Mouse (Mus musculus) stomach, embryonic 15.5 days (tissue): ENCODE results near the gene Yars2. TPM values are rescaled to one million over a fixed set of nuclear protein-coding genes. Genes with fewer than 3 reads are reported as not detected.

Experiments
- ATAC-seq: fragments of 200-750 bp; cut with Nextera tagmentation; 2 replicates; pipeline ENCODE4 v1.8.0; 2017; ENCODE audit warnings: low read depth, moderate number of reproducible peaks, moderate TSS enrichment; ENCODE audit not compliant: insufficient read depth, low FRiP score
- H3K27ac ChIP-seq: fragments of 300-500 bp; sonication (generic); 2 replicates; pipeline ENCODE4 v1.5.1; 2015; ENCODE audit warnings: mild to moderate bottlenecking, inconsistent platforms
- H3K27me3 ChIP-seq: fragments of 300-500 bp; sonication (generic); replicated peaks from 2 replicates; pipeline ENCODE4 v1.6.1; 2015; ENCODE audit warnings: inconsistent platforms
- H3K36me3 ChIP-seq: fragments of 300-500 bp; sonication (generic); 2 replicates; pipeline ENCODE4 v1.6.1; 2015; ENCODE audit warnings: inconsistent platforms
- H3K4me1 ChIP-seq: fragments of 300-500 bp; sonication (generic); 2 replicates; pipeline ENCODE4 v1.6.1; 2015; ENCODE audit warnings: inconsistent platforms
- H3K4me2 ChIP-seq: fragments of 300-500 bp; sonication (generic); 2 replicates; pipeline ENCODE4 v1.6.1; 2015; ENCODE audit warnings: mild to moderate bottlenecking, inconsistent platforms
- H3K4me3 ChIP-seq: fragments of 300-500 bp; sonication (generic); replicated peaks from 2 replicates; pipeline ENCODE4 v1.5.1; 2015; ENCODE audit warnings: inconsistent platforms
- H3K9ac ChIP-seq: fragments of 300-500 bp; sonication (generic); 2 replicates; pipeline ENCODE4 v1.6.1; 2015; ENCODE audit warnings: inconsistent platforms
- H3K9me3 ChIP-seq: fragments of 300-500 bp; sonication (generic); 2 replicates; pipeline ENCODE4 v1.6.1; 2016; ENCODE audit warnings: inconsistent platforms
- WGBS: fragments of 180-500 bp; shearing (Covaris S2); methylation state at CpG from one replicate; pipeline ENCODE4 v1.1.7; 2015; 5-methylcytosine and 5-hydroxymethylcytosine counted together
- polyA plus RNA-seq: library from polyadenylated mRNA; unstranded; fragments of >200 nt; fragmentation: Nextera tagmentation; extraction: Ambion mirVana; gene quantifications from 2 replicates; pipeline ENCODE4 v1.2.1, GENCODE M21; 2015

The Yars2 gene
- polyA plus RNA-seq = 42.0 and 46.6 TPM in 2 replicates

DNA sequence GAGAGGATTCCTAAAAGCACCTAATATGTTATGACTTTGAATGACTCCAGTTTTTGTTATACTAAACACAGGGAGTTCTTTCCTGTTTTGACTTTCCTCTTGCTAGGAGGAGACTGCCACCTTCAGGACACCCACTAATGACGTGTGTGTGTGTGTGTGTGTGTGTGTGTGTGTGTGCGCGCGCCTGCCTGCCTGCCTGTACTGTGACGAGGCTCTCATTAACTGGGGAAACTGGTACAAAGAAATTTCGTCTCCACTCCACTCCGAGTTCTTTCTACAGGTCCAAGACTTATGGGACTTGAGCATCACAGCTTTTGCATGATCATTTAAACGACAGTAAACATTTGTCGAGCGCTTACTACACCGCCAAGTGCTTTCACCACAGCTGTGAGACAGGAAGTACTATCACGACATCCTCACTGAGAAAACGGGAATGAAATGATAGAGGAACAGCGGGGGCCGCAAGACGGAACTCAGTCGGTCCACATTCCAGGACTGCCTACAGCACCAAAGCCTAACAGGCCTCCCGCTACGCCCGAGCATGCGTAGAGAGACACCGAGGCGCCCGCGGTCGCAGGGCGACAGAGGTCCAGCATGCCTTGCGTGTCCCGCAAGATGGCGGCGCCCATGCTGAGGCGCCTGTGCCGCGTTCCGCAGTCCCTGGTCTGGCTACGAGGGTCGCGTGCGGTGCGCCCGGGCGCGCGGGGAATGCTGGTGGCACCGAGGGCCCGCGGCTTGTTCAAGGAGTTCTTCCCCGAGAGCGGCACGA, at the start of gene Yars2:
Yars2 (plus strand) TSS at position 597 of the 769 bp plus-strand sequence.
- under 1% methylated on average over 50 of the region's 50 CpGs for WGBS
- Histone ChIP-seq H3K27me3 (no peaks in the 10 kb centered on the region), H3K4me3 (peak within 1 kb of the TSS; percentile 93)

DNA sequence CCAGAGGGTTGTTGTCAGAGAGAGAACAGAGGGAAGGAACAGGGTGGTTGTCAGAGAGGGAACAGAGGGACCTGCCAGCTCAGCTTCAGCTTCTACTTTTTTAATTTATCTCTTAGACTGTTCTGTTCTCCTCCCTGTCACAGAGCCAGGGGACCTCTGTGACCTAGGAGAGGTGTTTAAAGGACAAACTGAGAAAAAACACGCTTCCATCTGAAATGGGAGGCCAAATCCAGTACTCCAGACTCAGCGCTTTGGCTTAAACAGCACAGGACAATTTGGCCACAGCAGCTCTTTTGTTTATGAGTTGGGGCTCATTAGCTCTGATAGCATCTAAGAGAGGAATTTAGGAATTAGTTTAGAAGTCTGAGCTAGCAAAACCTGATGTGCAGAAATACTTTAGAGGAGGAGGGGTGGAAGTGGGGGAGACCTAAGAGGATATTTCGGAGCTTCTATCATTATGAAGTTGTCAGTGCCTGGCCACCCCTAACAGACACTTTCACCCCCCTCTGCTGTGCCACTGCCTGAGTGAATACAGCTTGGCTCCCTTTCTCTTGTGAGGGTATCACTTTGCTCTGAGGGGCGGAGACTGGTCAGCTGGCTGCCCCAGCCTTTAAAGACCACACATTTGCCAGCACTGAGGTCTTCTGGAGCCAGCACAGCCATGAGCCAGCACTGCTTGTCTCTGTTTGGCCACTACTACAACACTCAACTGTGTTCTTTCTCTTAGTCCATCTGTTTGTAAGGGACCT, 49.3 kb upstream of the Yars2 start:
- no peak for ATAC-seq
- WGBS = 41% methylated on average over 4 of the region's 4 CpGs
- H3K4me2 ChIP-seq = no peak overlapping the region
- H3K27ac ChIP-seq = no peak overlapping the region
- H3K36me3 ChIP-seq = no peaks in the 10 kb centered on the region
- H3K4me1 ChIP-seq = no peaks in the 10 kb centered on the region
- no peak overlapping the region for H3K4me3 ChIP-seq
- H3K27me3 ChIP-seq = no peaks in the 10 kb centered on the region
- no peak overlapping the region for H3K9ac ChIP-seq
- H3K9me3 ChIP-seq = no peaks in the 10 kb centered on the region

More for the DNA sequence above, at the start of gene Yars2:
- H3K4me2 ChIP-seq = peak within 1 kb of the TSS; percentile 65
- H3K36me3 ChIP-seq = 0 out of 2 replicates have a peak, but pooled peaks cover 4% of the 10 kb centered on the region
- peak within 1 kb of the TSS; percentile 80 for H3K9ac ChIP-seq
- peak; percentile 99 for ATAC-seq
- no peaks in the 10 kb centered on the region for H3K4me1 ChIP-seq
- no peaks in the 10 kb centered on the region for H3K9me3 ChIP-seq
- peak within 1 kb of the TSS; percentile 96 for H3K27ac ChIP-seq

DNA sequence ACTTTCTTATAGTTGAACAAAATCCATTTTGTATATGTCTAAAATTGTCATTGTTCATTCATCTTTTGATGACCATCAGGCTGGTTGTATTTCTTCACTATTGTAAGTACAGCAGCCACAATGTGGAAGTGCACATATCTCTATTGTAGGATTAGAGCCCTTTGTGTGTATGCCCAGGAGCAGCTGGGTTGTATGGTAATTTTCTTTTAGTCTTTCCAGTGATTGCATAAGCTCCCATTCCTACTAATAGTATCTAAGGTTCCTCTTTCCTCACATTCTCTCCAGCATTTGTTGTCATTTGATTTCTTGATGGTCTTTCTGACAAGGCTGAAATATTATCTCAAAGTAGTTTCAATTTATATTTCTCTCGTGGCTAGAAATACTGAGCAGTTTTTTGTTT, 47.5 kb upstream of the Yars2 start:
- Histone ChIP-seq H3K9me3 (no peaks in the 10 kb centered on the region), H3K4me3 (no peak overlapping the region), H3K9ac (no peak overlapping the region), H3K36me3 (no peaks in the 10 kb centered on the region), H3K27ac (no peak overlapping the region), H3K4me2 (no peak overlapping the region), H3K4me1 (no peaks in the 10 kb centered on the region), H3K27me3 (no peaks in the 10 kb centered on the region)
- WGBS = 40% methylated on average over 1 of the region's 1 CpGs
- ATAC-seq = no peak

DNA sequence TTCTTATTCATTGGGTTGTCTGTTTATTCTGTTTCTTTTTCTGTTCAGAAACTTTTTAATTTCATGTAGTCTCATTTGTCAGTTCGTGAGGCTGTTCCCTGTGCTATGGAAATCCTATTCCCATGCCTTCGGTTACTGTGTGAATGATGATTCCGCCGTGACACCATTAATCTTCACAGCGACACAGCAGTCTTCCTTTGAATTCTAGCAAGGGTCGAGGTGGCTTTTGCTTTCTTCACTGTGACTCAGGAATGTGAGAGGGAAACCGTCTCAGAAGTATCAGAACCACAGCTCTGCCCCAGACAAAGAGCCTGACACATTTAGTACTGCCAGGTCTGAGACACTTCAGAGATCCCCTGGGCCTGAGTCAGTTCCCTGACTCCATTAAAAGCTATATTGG, 46.9 kb upstream of the Yars2 start:
- H3K27me3 ChIP-seq = no peaks in the 10 kb centered on the region
- WGBS = 49% methylated on average over 7 of the region's 7 CpGs
- no peak overlapping the region for H3K9ac ChIP-seq
- H3K36me3 ChIP-seq = no peaks in the 10 kb centered on the region
- H3K4me3 ChIP-seq = no peak overlapping the region
- no peaks in the 10 kb centered on the region for H3K4me1 ChIP-seq
- H3K9me3 ChIP-seq = no peaks in the 10 kb centered on the region
- no peak for ATAC-seq
- H3K27ac ChIP-seq = no peak overlapping the region
- H3K4me2 ChIP-seq = no peak overlapping the region

DNA sequence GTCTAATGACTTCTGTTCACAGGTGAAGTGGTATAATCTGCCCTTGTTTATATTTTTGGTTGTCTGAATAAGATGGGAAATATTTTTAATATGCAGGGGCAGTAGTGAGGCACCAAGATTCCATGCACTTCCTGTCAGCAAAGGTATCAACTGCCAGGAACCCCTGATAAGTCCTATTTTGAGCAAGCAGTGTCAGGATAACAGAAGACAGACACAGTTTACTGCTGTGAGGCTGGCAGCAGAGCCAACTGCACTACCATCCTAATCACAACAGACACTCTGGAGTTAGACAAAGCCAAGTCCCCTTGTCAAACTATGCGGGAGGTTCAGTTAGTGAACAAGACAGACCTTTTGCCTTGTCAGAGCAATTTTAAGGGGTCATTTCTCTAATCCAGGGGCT, 46.1 kb upstream of the Yars2 start:
- Histone ChIP-seq H3K4me2 (no peak overlapping the region), H3K4me1 (no peaks in the 10 kb centered on the region), H3K4me3 (no peak overlapping the region), H3K27ac (no peak overlapping the region), H3K27me3 (no peaks in the 10 kb centered on the region), H3K9me3 (no peaks in the 10 kb centered on the region), H3K36me3 (no peaks in the 10 kb centered on the region), H3K9ac (no peak overlapping the region)
- 40% methylated on average over 1 of the region's 1 CpGs for WGBS
- ATAC-seq = no peak

DNA sequence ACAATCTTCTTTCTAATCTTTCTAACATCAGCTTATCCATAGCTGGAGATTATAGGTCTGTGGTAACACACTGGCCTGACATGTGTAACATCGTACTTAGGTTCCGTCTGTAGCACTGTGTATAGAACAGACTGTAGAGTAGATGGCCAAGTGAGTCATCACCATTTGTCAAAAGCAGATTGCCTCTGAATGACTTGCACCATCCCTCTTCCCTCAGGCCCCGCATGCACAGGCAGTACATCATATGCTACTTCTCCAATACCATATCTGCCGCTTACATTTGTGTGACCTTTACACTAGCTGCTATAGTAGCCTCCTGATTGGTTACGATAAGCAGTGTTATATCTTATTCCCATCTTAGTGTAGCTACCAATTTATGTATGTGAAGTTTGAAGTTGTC, 41.9 kb upstream of the Yars2 start:
- Histone ChIP-seq H3K4me1 (no peaks in the 10 kb centered on the region), H3K9ac (no peak overlapping the region), H3K27ac (no peak overlapping the region), H3K27me3 (no peaks in the 10 kb centered on the region), H3K4me2 (no peak overlapping the region), H3K9me3 (no peaks in the 10 kb centered on the region), H3K36me3 (no peaks in the 10 kb centered on the region), H3K4me3 (no peak overlapping the region)
- no peak for ATAC-seq
- WGBS = 84% methylated on average over 5 of the region's 5 CpGs

DNA sequence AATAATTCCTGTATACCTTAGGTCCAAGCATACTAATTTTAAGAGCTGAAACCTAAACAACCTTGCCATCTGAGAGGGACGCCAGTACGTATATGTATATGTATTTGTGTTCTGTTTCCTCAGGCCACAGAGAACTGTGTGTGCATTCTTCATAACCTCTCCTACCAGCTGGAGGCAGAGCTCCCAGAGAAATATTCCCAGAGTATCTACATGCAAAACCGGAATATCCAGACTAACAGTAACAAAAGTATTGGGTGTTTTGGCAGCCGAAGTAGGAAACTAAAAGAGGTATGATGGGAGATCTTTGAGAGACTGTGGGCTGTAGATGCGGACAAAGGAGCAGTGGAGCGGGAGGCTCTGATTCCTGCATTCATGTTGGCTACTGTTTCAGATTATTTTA, 41.3 kb upstream of the Yars2 start:
- Histone ChIP-seq H3K4me2 (no peak overlapping the region), H3K9ac (no peak overlapping the region), H3K4me3 (no peak overlapping the region), H3K36me3 (no peaks in the 10 kb centered on the region), H3K27me3 (no peaks in the 10 kb centered on the region), H3K27ac (no peak overlapping the region), H3K9me3 (no peaks in the 10 kb centered on the region), H3K4me1 (no peaks in the 10 kb centered on the region)
- WGBS = 82% methylated on average over 6 of the region's 6 CpGs
- no peak for ATAC-seq

DNA sequence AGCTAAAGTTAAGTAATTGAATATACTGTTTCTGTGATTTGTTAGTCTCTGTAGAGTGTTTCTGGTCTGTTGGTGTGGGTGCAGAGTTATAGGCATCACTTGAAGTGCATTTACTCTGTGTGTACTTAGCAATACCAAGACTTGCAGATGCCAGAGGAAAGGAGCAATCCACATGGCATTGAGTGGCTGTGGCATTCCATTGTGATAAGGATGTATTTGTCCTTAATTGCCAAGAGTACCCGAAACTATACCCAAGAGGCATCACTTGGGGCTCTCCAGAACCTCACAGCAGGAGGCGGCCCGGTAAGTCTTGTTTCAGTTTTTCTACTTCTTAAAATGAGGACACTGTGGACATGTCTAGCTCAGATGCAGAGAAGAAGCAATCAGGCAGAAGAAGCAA, 40.3 kb upstream of the Yars2 start:
- WGBS = 92% methylated on average over 3 of the region's 3 CpGs
- Histone ChIP-seq H3K36me3 (no peaks in the 10 kb centered on the region), H3K27me3 (no peaks in the 10 kb centered on the region), H3K9ac (no peak overlapping the region), H3K4me2 (no peak overlapping the region), H3K4me1 (no peaks in the 10 kb centered on the region), H3K9me3 (no peaks in the 10 kb centered on the region), H3K27ac (no peak overlapping the region), H3K4me3 (no peak overlapping the region)
- no peak for ATAC-seq

DNA sequence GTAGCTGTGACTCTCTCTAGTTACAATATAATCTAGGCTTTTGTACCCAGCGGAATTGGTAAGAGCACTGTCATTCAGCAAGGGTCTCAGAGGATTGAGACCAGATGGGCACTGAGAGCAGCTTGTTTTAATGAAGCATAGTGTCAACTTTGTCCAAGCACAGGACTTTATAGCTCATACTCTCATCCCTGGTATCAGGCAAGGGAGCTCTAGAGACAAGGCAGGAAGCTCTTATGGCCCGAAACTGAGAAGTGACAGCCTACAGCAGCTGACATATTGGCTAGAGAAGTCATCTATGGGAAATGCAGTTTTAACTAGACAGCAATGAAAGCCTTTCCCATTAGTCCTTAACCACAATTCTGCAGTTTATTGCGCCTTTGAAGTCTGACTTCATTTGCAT, 29.8 kb upstream of the Yars2 start:
- no peak overlapping the region for H3K27ac ChIP-seq
- H3K36me3 ChIP-seq = no peaks in the 10 kb centered on the region
- no peak overlapping the region for H3K4me3 ChIP-seq
- no peak overlapping the region for H3K9ac ChIP-seq
- no peaks in the 10 kb centered on the region for H3K4me1 ChIP-seq
- ATAC-seq = no peak
- no peak overlapping the region for H3K4me2 ChIP-seq
- no peaks in the 10 kb centered on the region for H3K9me3 ChIP-seq
- 79% methylated on average over 3 of the region's 3 CpGs for WGBS
- no peaks in the 10 kb centered on the region for H3K27me3 ChIP-seq

DNA sequence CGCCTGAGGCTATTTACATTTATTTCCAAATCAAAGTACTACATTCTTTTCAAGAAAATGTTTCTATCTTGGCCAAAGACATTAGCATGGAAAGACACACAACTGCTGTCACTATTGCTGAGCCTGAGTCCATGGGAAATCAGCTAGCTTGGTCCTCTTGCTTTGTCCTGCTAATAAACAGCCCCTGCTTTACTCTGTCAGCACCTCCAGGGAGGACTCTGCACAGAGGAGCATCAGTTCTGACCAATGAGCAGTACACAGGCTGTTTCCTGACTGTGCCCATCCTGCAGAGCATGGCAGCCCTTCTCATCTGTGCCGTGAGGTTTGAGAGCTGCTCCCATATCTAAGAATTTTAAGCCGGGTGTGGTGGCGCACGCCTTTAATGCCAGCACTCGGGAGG, 29.0 kb upstream of the Yars2 start:
- Histone ChIP-seq H3K36me3 (no peaks in the 10 kb centered on the region), H3K27ac (no peak overlapping the region), H3K27me3 (no peaks in the 10 kb centered on the region), H3K4me1 (no peaks in the 10 kb centered on the region), H3K9ac (no peak overlapping the region), H3K9me3 (no peaks in the 10 kb centered on the region), H3K4me2 (no peak overlapping the region), H3K4me3 (no peak overlapping the region)
- 84% methylated on average over 6 of the region's 6 CpGs for WGBS
- no peak for ATAC-seq

DNA sequence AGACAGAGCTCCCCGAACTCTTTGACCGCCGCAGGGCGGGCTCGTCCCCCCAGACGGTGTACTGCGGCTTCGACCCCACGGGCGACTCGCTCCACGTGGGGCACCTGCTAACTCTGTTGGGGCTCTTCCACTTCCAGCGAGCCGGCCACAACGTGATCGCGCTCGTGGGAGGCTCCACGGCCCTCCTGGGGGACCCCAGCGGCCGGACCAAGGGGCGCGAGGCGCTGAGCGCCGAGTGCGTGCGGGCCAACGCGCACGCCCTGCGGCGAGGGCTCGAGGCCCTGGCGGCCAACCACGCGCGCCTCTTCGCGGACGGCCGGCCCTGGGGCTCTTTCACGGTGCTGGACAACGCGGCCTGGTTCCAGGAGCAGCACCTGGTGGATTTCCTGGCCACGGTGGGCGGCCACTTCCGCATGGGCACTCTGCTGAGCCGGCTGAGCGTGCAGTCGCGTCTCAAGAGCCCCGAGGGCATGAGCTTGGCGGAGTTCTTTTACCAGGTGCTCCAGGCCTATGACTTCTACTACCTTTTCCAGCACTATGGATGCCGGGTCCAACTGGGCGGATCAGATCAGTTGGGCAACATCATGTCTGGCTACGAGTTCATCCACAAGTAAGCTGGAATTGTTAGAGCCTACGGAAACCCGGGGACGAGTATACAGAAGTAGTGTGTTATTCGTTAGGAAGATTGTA, 518 bp downstream of the Yars2 start:
- H3K9me3 ChIP-seq = no peaks in the 10 kb centered on the region
- H3K4me3 ChIP-seq = peak overlapping the region; percentile 93
- peak overlapping the region; percentile 65 for H3K4me2 ChIP-seq
- WGBS = under 1% methylated on average over 61 of the region's 61 CpGs
- 0 out of 2 replicates have a peak, but pooled peaks cover 4% of the 10 kb centered on the region for H3K36me3 ChIP-seq
- ATAC-seq = peak; percentile 61
- peak overlapping the region; percentile 96 for H3K27ac ChIP-seq
- peak overlapping the region; percentile 80 for H3K9ac ChIP-seq
- no peaks in the 10 kb centered on the region for H3K4me1 ChIP-seq
- no peaks in the 10 kb centered on the region for H3K27me3 ChIP-seq

DNA sequence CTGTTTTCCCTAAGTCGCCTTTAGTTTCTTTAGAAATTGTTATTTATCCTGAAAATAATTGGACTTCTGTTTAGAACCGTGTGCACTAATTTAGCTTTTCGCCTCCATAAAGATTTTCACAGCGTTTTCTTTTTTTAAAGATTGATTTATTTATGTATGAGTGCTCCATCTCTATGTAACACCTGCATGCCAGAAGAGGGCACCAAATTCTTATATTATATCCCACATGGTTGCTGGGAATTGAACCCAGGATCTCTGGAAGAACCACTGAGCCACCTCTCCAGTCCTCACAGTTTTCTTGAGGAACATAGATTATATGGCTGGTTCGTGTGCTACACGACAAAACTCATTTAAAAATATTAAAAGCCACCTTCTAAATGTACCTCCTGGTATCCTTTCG, 1.1 kb downstream of the Yars2 start:
- H3K4me1 ChIP-seq = no peaks in the 10 kb centered on the region
- 18% methylated on average over 7 of the region's 7 CpGs for WGBS
- no peak for ATAC-seq
- H3K4me2 ChIP-seq = peak overlapping the region; percentile 65
- peak overlapping the region; percentile 80; the same call in 1 of the 2 replicates for H3K9ac ChIP-seq
- H3K4me3 ChIP-seq = peak overlapping the region; percentile 93
- no peaks in the 10 kb centered on the region for H3K9me3 ChIP-seq
- H3K27ac ChIP-seq = peak overlapping the region; percentile 96; the same call in 1 of the 2 replicates
- H3K36me3 ChIP-seq = 0 out of 2 replicates have a peak, but pooled peaks cover 4% of the 10 kb centered on the region
- H3K27me3 ChIP-seq = no peaks in the 10 kb centered on the region
